Mouse (Mus musculus) forebrain, embryonic 14.5 days (tissue): ENCODE measurements around the gene Lrch4. TPM values are rescaled to one million over a fixed set of nuclear protein-coding genes. Genes with fewer than 3 reads are reported as not detected.

Experiments used
- ATAC-seq: fragments of 200-750 bp; cut with Nextera tagmentation; 2 replicates; pipeline ENCODE4 v1.8.0; 2017; ENCODE audit warnings: mild to moderate bottlenecking, moderate library complexity
- DNase-seq: peaks from one replicate; pipeline ENCODE4 v3.0.0-alpha.2; 2015; ENCODE audit warnings: low spot score
- H3K27ac ChIP-seq: fragments of 300-500 bp; sonication (generic); 2 replicates; pipeline ENCODE4 v1.5.1; 2014; ENCODE audit warnings: low read depth, mild to moderate bottlenecking, control low read depth, low read length, moderate library complexity
- H3K27me3 ChIP-seq: fragments of 300-500 bp; sonication (generic); replicated peaks from 2 replicates; pipeline ENCODE4 v1.6.1; 2014; ENCODE audit warnings: low read length, control low read depth, mixed read lengths; ENCODE audit not compliant: control insufficient read depth, insufficient read depth
- H3K36me3 ChIP-seq: fragments of 300-500 bp; sonication (generic); 2 replicates; pipeline ENCODE4 v1.6.1; 2014; ENCODE audit warnings: low read length, control low read depth; ENCODE audit not compliant: control insufficient read depth, insufficient read depth
- H3K4me1 ChIP-seq: fragments of 300-500 bp; sonication (generic); 2 replicates; pipeline ENCODE4 v1.6.1; 2014; ENCODE audit warnings: antibody characterized with exemption, low read length, control low read depth; ENCODE audit not compliant: control insufficient read depth, insufficient read depth
- H3K4me2 ChIP-seq: fragments of 300-500 bp; sonication (generic); 2 replicates; pipeline ENCODE4 v1.6.1; 2014; ENCODE audit warnings: mild to moderate bottlenecking, control low read depth, low read length
- H3K4me3 ChIP-seq: fragments of 300-500 bp; sonication (generic); 2 replicates; pipeline ENCODE4 v1.5.1; 2014; ENCODE audit warnings: low read depth, low read length, control low read depth
- H3K9ac ChIP-seq: fragments of 300-500 bp; sonication (generic); 2 replicates; pipeline ENCODE4 v1.6.1; 2014; ENCODE audit warnings: mild to moderate bottlenecking, low read length, control low read depth, moderate library complexity
- H3K9me3 ChIP-seq: fragments of 300-500 bp; sonication (generic); replicated peaks from 2 replicates; pipeline ENCODE4 v1.6.1; 2016; ENCODE audit warnings: low read length, control low read depth, mixed read lengths; ENCODE audit not compliant: control insufficient read depth
- WGBS: fragments of 180-500 bp; shearing (Covaris S2); extraction: QIAGEN DNeasy Blood & Tissue Kit; methylation state at CpG from one replicate; pipeline ENCODE4 v1.1.7; 2014; 5-methylcytosine and 5-hydroxymethylcytosine counted together
- polyA plus RNA-seq: library from polyadenylated mRNA; unstranded; fragments of >200 nt; fragmentation: Nextera tagmentation; extraction: Ambion mirVana; gene quantifications from 2 replicates; pipeline ENCODE4 v1.2.1, GENCODE M21; 2014

Gene Lrch4
- polyA plus RNA-seq, 1 experiment from 2014 or later = 12.3 TPM

- Histone ChIP-seq H3K27me3 (no peaks in the 10 kb centered on the region), H3K27ac (no peak overlapping the region), H3K9ac (no peak overlapping the region), H3K9me3 (no peaks in the 10 kb centered on the region), H3K4me2 (no peak overlapping the region), H3K4me3 (no peak overlapping the region), H3K36me3 (no peaks in the 10 kb centered on the region), H3K4me1 (no peaks in the 10 kb centered on the region)
- DNase-seq (no peak), ATAC-seq (no peak)
- WGBS = 93% methylated on average over 6 of the region's 6 CpGs
These were observed 44.1 kb downstream of the Lrch4 start for GRCm38 (mm10) chr5:137673015-137673414.

GRCm38 (mm10) chr5:137674786-137675185 lies 45.9 kb downstream of the Lrch4 start:
- H3K9ac ChIP-seq = no peak overlapping the region
- no peaks in the 10 kb centered on the region for H3K36me3 ChIP-seq
- no peak overlapping the region for H3K27ac ChIP-seq
- no peaks in the 10 kb centered on the region for H3K4me1 ChIP-seq
- no peaks in the 10 kb centered on the region for H3K9me3 ChIP-seq
- H3K27me3 ChIP-seq = no peaks in the 10 kb centered on the region
- DNase-seq (no peak), ATAC-seq (no peak)
- no peak overlapping the region for H3K4me3 ChIP-seq
- WGBS = 95% methylated on average over 8 of the region's 8 CpGs
- no peak overlapping the region for H3K4me2 ChIP-seq

GRCm38 (mm10) chr5:137677859-137678258 lies 48.9 kb downstream of the Lrch4 start:
- DNase-seq (no peak), ATAC-seq (no peak)
- no peak overlapping the region for H3K4me2 ChIP-seq
- H3K27me3 ChIP-seq = no peaks in the 10 kb centered on the region
- no peaks in the 10 kb centered on the region for H3K9me3 ChIP-seq
- H3K4me1 ChIP-seq = peaks cover under 1% of the 10 kb centered on the region
- H3K4me3 ChIP-seq = no peak overlapping the region
- WGBS = 96% methylated on average over 8 of the region's 8 CpGs
- no peak overlapping the region for H3K9ac ChIP-seq
- no peaks in the 10 kb centered on the region for H3K36me3 ChIP-seq
- H3K27ac ChIP-seq = no peak overlapping the region

- Histone ChIP-seq H3K4me1 (peaks cover 10% of the 10 kb centered on the region), H3K4me2 (no peak overlapping the region), H3K9ac (no peak overlapping the region), H3K36me3 (no peaks in the 10 kb centered on the region), H3K27me3 (no peaks in the 10 kb centered on the region), H3K27ac (no peak overlapping the region), H3K4me3 (no peak overlapping the region), H3K9me3 (no peaks in the 10 kb centered on the region)
- DNase-seq (no peak), ATAC-seq (no peak)
- 85% methylated on average over 3 of the region's 3 CpGs for WGBS
These were observed 49.8 kb downstream of the Lrch4 start for GRCm38 (mm10) chr5:137678736-137679135.

GRCm38 (mm10) chr5:137679726-137680125 lies 50.8 kb downstream of the Lrch4 start:
- Histone ChIP-seq H3K4me3 (no peak overlapping the region), H3K27ac (no peak overlapping the region), H3K27me3 (no peaks in the 10 kb centered on the region), H3K4me1 (peaks cover 10% of the 10 kb centered on the region), H3K36me3 (no peaks in the 10 kb centered on the region), H3K4me2 (no peak overlapping the region), H3K9me3 (no peaks in the 10 kb centered on the region), H3K9ac (no peak overlapping the region)
- 86% methylated on average over 4 of the region's 4 CpGs for WGBS
- ATAC-seq (no peak), DNase-seq (no peak)

GRCm38 (mm10) chr5:137682526-137682925 lies 53.6 kb downstream of the Lrch4 start:
- 72% methylated on average over 6 of the region's 6 CpGs for WGBS
- Histone ChIP-seq H3K4me3 (no peak overlapping the region), H3K4me2 (peak overlapping the region; percentile 78; the same call in 1 of the 2 replicates), H3K9me3 (no peaks in the 10 kb centered on the region), H3K4me1 (peaks cover 10% of the 10 kb centered on the region), H3K36me3 (no peaks in the 10 kb centered on the region), H3K9ac (no peak overlapping the region), H3K27me3 (no peaks in the 10 kb centered on the region), H3K27ac (no peak overlapping the region)
- no peak for ATAC-seq
- peak; percentile 25 for DNase-seq

- Histone ChIP-seq H3K4me3 (peak overlapping the region; percentile 75), H3K27ac (peak overlapping the region; percentile 67; the same call in 1 of the 2 replicates), H3K9me3 (no peaks in the 10 kb centered on the region), H3K4me2 (peak overlapping the region; percentile 78), H3K9ac (peak overlapping the region; percentile 73), H3K4me1 (peaks cover 10% of the 10 kb centered on the region), H3K27me3 (no peaks in the 10 kb centered on the region), H3K36me3 (no peaks in the 10 kb centered on the region)
- peak; percentile 16 for DNase-seq
- ATAC-seq = peak; percentile 1; the same call in 1 of the 2 replicates
- WGBS = 11% methylated on average over 28 of the region's 28 CpGs
These were observed 54.7 kb downstream of the Lrch4 start for GRCm38 (mm10) chr5:137683388-137684293.

- Histone ChIP-seq H3K36me3 (no peaks in the 10 kb centered on the region), H3K27me3 (no peaks in the 10 kb centered on the region), H3K9ac (peak within 1 kb of the TSS; percentile 73), H3K4me3 (peak within 1 kb of the TSS; percentile 75), H3K27ac (peak within 1 kb of the TSS; percentile 67; the same call in 1 of the 2 replicates), H3K4me1 (peaks cover 10% of the 10 kb centered on the region), H3K4me2 (peak within 1 kb of the TSS; percentile 78), H3K9me3 (no peaks in the 10 kb centered on the region)
- DNase-seq = peak; percentile 100
- peak; percentile 99 for ATAC-seq
- WGBS = under 1% methylated on average over 62 of the region's 62 CpGs
These were observed 55.6 kb downstream of the Lrch4 start, which contains the start of gene Agfg2 for GRCm38 (mm10) chr5:137684294-137685123. Gene Agfg2 (minus strand): TSS chr5:137684726.
